Mouse (Mus musculus) heart, postnatal 0 days (tissue): ENCODE results near the gene Isyna1.

Experiments
- CTCF ChIP-seq: IDR thresholded peaks from 2 replicates; pipeline ENCODE4 v1.5.1; 2016; ENCODE audit warnings: antibody characterized with exemption, control low read depth, low read depth
- EP300 ChIP-seq: IDR thresholded peaks from 2 replicates; pipeline ENCODE4 v1.6.1; 2016; ENCODE audit warnings: antibody characterized with exemption, low read depth

GRCm38 (mm10) chr8:70598722-70599121, 4.5 kb downstream of the Isyna1 start:
- TF ChIP-seq CTCF (no peak), EP300 (no peak)
